Mouse (Mus musculus) lung, embryonic 16.5 days (tissue): ENCODE measurements around the gene Fry. TPM values are rescaled to one million over a fixed set of nuclear protein-coding genes. Genes with fewer than 3 reads are reported as not detected.

Experiments used
- ATAC-seq: fragments of 200-750 bp; cut with Nextera tagmentation; 2 replicates; pipeline ENCODE4 v1.8.0; 2017; ENCODE audit warnings: low read depth, mild to moderate bottlenecking, moderate library complexity
- H3K27ac ChIP-seq: fragments of 300-500 bp; sonication (generic); 2 replicates; pipeline ENCODE4 v1.5.1; 2014; ENCODE audit warnings: mild to moderate bottlenecking, control low read depth, low read length
- H3K27me3 ChIP-seq: fragments of 300-500 bp; sonication (generic); 2 replicates; pipeline ENCODE4 v1.6.1; 2014; ENCODE audit warnings: low read depth, low read length, mixed read lengths; ENCODE audit not compliant: control insufficient read depth, insufficient read depth
- H3K36me3 ChIP-seq: fragments of 300-500 bp; sonication (generic); 2 replicates; pipeline ENCODE4 v1.6.1; 2014; ENCODE audit warnings: low read length; ENCODE audit not compliant: control insufficient read depth, insufficient read depth
- H3K4me1 ChIP-seq: fragments of 300-500 bp; sonication (generic); replicated peaks from 2 replicates; pipeline ENCODE4 v1.6.1; 2014; ENCODE audit warnings: low read length, mixed read lengths; ENCODE audit not compliant: control insufficient read depth, insufficient read depth
- H3K4me2 ChIP-seq: fragments of 300-500 bp; sonication (generic); 2 replicates; pipeline ENCODE4 v1.6.1; 2014; ENCODE audit warnings: low read depth, low read length, control low read depth
- H3K4me3 ChIP-seq: fragments of 300-500 bp; sonication (generic); 2 replicates; pipeline ENCODE4 v1.5.1; 2014; ENCODE audit warnings: mild to moderate bottlenecking, low read length, control low read depth
- H3K9ac ChIP-seq: fragments of 300-500 bp; sonication (generic); 2 replicates; pipeline ENCODE4 v1.6.1; 2014; ENCODE audit warnings: low read length, control low read depth
- H3K9me3 ChIP-seq: fragments of 300-500 bp; sonication (generic); 2 replicates; pipeline ENCODE4 v1.6.1; 2016; ENCODE audit warnings: low read length; ENCODE audit not compliant: control insufficient read depth
- WGBS: fragments of 180-500 bp; shearing (Covaris S2); extraction: QIAGEN DNeasy Blood & Tissue Kit; methylation state at CpG from one replicate; pipeline ENCODE4 v1.1.7; 2014; 5-methylcytosine and 5-hydroxymethylcytosine counted together
- polyA plus RNA-seq: library from polyadenylated mRNA; unstranded; fragments of >200 nt; fragmentation: Nextera tagmentation; extraction: Ambion mirVana; gene quantifications from 2 replicates; pipeline ENCODE4 v1.2.1, GENCODE M21; 2015

Fry gene
- polyA plus RNA-seq, 1 experiment from 2014 or later: 8.9 TPM

- Histone ChIP-seq H3K36me3 (no peaks in the 10 kb centered on the region), H3K4me3 (no peak overlapping the region), H3K4me2 (no peak overlapping the region), H3K9ac (no peak overlapping the region), H3K27ac (no peak overlapping the region), H3K27me3 (no peaks in the 10 kb centered on the region; the same call in 1 of the 2 replicates), H3K4me1 (peaks cover 3% of the 10 kb centered on the region; the same call in 1 of the 2 replicates), H3K9me3 (peaks cover under 1% of the 10 kb centered on the region; the same call in 1 of the 2 replicates)
- ATAC-seq: no peak
- 86% methylated on average over 4 of the region's 4 CpGs for WGBS
These were observed 3.6 kb downstream of the Fry start for GRCm38 (mm10) chr5:150122095-150122494.

- no peak for ATAC-seq
- H3K9ac ChIP-seq: no peak overlapping the region
- no peak overlapping the region for H3K4me2 ChIP-seq
- H3K9me3 ChIP-seq: no peaks in the 10 kb centered on the region
- no peaks in the 10 kb centered on the region for H3K36me3 ChIP-seq
- WGBS: 83% methylated on average over 2 of the region's 2 CpGs
- peaks cover 3% of the 10 kb centered on the region; the same call in 1 of the 2 replicates for H3K4me1 ChIP-seq
- no peak overlapping the region for H3K4me3 ChIP-seq
- no peaks in the 10 kb centered on the region; the same call in 1 of the 2 replicates for H3K27me3 ChIP-seq
- H3K27ac ChIP-seq: no peak overlapping the region
These were observed 4.1 kb downstream of the Fry start for GRCm38 (mm10) chr5:150122571-150122970.

- Histone ChIP-seq H3K36me3 (no peaks in the 10 kb centered on the region), H3K27ac (no peak overlapping the region), H3K4me2 (no peak overlapping the region), H3K9ac (no peak overlapping the region), H3K27me3 (no peaks in the 10 kb centered on the region; the same call in 1 of the 2 replicates), H3K4me3 (no peak overlapping the region), H3K4me1 (no peaks in the 10 kb centered on the region), H3K9me3 (no peaks in the 10 kb centered on the region)
- ATAC-seq: no peak
- WGBS: 75% methylated on average over 9 of the region's 9 CpGs
These were observed 7.5 kb downstream of the Fry start for GRCm38 (mm10) chr5:150125920-150126319.

GRCm38 (mm10) chr5:150128432-150128831 lies 10.0 kb downstream of the Fry start:
- 88% methylated on average over 8 of the region's 8 CpGs for WGBS
- ATAC-seq: no peak

GRCm38 (mm10) chr5:150130144-150130543 lies 11.7 kb downstream of the Fry start:
- ATAC-seq: no peak
- no peak overlapping the region for H3K9ac ChIP-seq
- H3K9me3 ChIP-seq: no peaks in the 10 kb centered on the region
- no peak overlapping the region for H3K4me3 ChIP-seq
- H3K27me3 ChIP-seq: no peaks in the 10 kb centered on the region
- no peaks in the 10 kb centered on the region for H3K36me3 ChIP-seq
- H3K4me2 ChIP-seq: no peak overlapping the region
- H3K4me1 ChIP-seq: no peaks in the 10 kb centered on the region
- 63% methylated on average over 7 of the region's 7 CpGs for WGBS
- no peak overlapping the region for H3K27ac ChIP-seq

More at GRCm38 (mm10) chr5:150128432-150128831, 10.0 kb downstream of the Fry start:
- no peak overlapping the region for H3K4me3 ChIP-seq
- H3K36me3 ChIP-seq: no peaks in the 10 kb centered on the region
- no peaks in the 10 kb centered on the region for H3K4me1 ChIP-seq
- no peaks in the 10 kb centered on the region for H3K27me3 ChIP-seq
- no peak overlapping the region for H3K4me2 ChIP-seq
- H3K9me3 ChIP-seq: no peaks in the 10 kb centered on the region
- no peak overlapping the region for H3K27ac ChIP-seq
- H3K9ac ChIP-seq: no peak overlapping the region

GRCm38 (mm10) chr5:150131166-150131565 lies 12.7 kb downstream of the Fry start:
- Histone ChIP-seq H3K36me3 (no peaks in the 10 kb centered on the region), H3K27ac (no peak overlapping the region), H3K9ac (no peak overlapping the region), H3K4me2 (no peak overlapping the region), H3K9me3 (no peaks in the 10 kb centered on the region), H3K4me3 (no peak overlapping the region), H3K27me3 (no peaks in the 10 kb centered on the region), H3K4me1 (no peaks in the 10 kb centered on the region)
- no peak for ATAC-seq
- 71% methylated on average over 7 of the region's 7 CpGs for WGBS

- Histone ChIP-seq H3K9me3 (no peaks in the 10 kb centered on the region), H3K36me3 (no peaks in the 10 kb centered on the region), H3K27me3 (no peaks in the 10 kb centered on the region), H3K27ac (no peak overlapping the region), H3K4me2 (no peak overlapping the region), H3K9ac (no peak overlapping the region), H3K4me3 (no peak overlapping the region), H3K4me1 (no peaks in the 10 kb centered on the region)
- no peak for ATAC-seq
- WGBS: 65% methylated on average over 3 of the region's 3 CpGs
These were observed 16.2 kb downstream of the Fry start for GRCm38 (mm10) chr5:150134651-150135050.

- H3K9me3 ChIP-seq: no peaks in the 10 kb centered on the region
- no peaks in the 10 kb centered on the region for H3K4me1 ChIP-seq
- 80% methylated on average over 13 of the region's 13 CpGs for WGBS
- no peak overlapping the region for H3K9ac ChIP-seq
- no peak overlapping the region for H3K27ac ChIP-seq
- H3K4me3 ChIP-seq: no peak overlapping the region
- H3K27me3 ChIP-seq: no peaks in the 10 kb centered on the region
- no peak overlapping the region for H3K4me2 ChIP-seq
- no peak for ATAC-seq
- H3K36me3 ChIP-seq: no peaks in the 10 kb centered on the region
These were observed 17.1 kb downstream of the Fry start for GRCm38 (mm10) chr5:150135529-150135928.

GRCm38 (mm10) chr5:150137772-150138451 lies 19.5 kb downstream of the Fry start:
- H3K4me2 ChIP-seq: no peak overlapping the region
- H3K9me3 ChIP-seq: no peaks in the 10 kb centered on the region
- no peaks in the 10 kb centered on the region for H3K36me3 ChIP-seq
- H3K4me3 ChIP-seq: no peak overlapping the region
- H3K4me1 ChIP-seq: no peaks in the 10 kb centered on the region
- no peak overlapping the region for H3K27ac ChIP-seq
- ATAC-seq: no peak
- no peaks in the 10 kb centered on the region for H3K27me3 ChIP-seq
- WGBS: 78% methylated on average over 9 of the region's 9 CpGs
- H3K9ac ChIP-seq: no peak overlapping the region
